In the genomic region with DNA sequence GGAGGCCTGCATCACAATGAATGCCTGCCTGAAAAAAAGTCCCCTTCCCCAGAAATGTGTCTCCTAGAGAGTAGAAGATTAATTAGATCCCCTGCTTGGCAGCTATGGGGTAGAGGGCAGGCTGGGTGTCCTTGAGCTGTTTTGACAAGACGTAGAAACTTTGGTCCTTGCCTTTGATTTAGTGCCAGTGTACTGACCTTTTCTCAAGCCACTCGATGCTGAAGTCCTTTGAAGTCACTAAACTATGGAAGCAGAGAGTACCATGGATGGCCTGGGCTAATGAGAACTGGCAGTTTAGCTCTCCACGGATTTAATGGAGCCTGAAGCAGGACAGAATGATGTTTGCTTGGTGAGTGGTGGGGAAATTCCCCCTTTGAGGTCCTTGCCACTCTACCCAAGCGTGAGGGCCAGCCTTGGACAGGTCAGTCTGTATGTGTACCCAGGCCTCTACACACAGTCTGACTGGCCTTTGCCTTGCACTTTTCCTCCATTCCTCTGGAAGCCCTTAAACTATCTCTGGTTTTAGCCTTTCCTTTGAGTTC, we compare ENCODE assay signal across 23 mouse cellular contexts.
DNase-seq lines count a peak whose midpoint lies in the region; ATAC-seq and TF ChIP-seq lines count a peak whose summit lies in the region.
"Had no signal": no experiment of that assay in that cellular context is flagged by ENCODE, and none has a peak within 500 bp of the region (broad histone marks: within the 10 kb centered on the region; RNA-seq: fewer than 3 reads in every experiment).

No protein-coding gene starts in this region.

- no peak overlapping the region for H3K4me2 ChIP-seq in heart, embryonic 15.5 days
- H3K4me2 ChIP-seq in kidney, postnatal 0 days (ENCODE audit: low read length) = no peak overlapping the region
- H3K4me2 ChIP-seq: limb, embryonic 12.5 days; liver, embryonic 12.5 days; midbrain, embryonic 11.5 days; neural tube, embryonic 12.5 days had no signal

- H3K36me3 ChIP-seq in heart, embryonic 15.5 days = no peaks in the 10 kb centered on the region
- H3K36me3 ChIP-seq in kidney, postnatal 0 days (ENCODE audit: insufficient read depth, low read length) = no peaks in the 10 kb centered on the region
- H3K36me3 ChIP-seq: hindbrain, embryonic 10.5 days; neural tube, embryonic 12.5 days had no signal

- H3K9me3 ChIP-seq in heart, embryonic 15.5 days (replicated peaks) = no peaks in the 10 kb centered on the region
- H3K9me3 ChIP-seq in kidney, postnatal 0 days (replicated peaks; ENCODE audit: low read length) = no peaks in the 10 kb centered on the region
- H3K9me3 ChIP-seq: forebrain, embryonic 10.5 days; hindbrain, embryonic 10.5 days; limb, embryonic 12.5 days; liver, embryonic 12.5 days; neural tube, embryonic 12.5 days had no signal

- no peak for TF ChIP-seq CTCF in kidney, postnatal 0 days (IDR thresholded peaks at IDR 0.05; ENCODE audit: low read depth)

- DNase-seq in adrenal gland, postnatal 14 days = peak; percentile 35
- no peak for DNase-seq in adrenal gland, adult 18-20 months (ENCODE audit: low spot score in 2 of 2)
- no peak for DNase-seq in heart, adult 11 months
- DNase-seq in kidney, postnatal 0 days (ENCODE audit: low spot score) = peak; percentile 35
- no peak for DNase-seq in kidney, adult 11 months
- DNase-seq in lung, postnatal 10 days = peak; percentile 14
- DNase-seq: cerebellum, adult 11-12 months; cerebellum, postnatal 14 days; embryo, embryonic 11 days; forebrain, postnatal 0 days; gastrocnemius, postnatal 36 days; right cerebral cortex, postnatal 4 days; thymus, adult 2 months had no signal

- 44% methylated on average over 4 of the region's 4 CpGs for WGBS in heart, embryonic 15.5 days
- WGBS in kidney, postnatal 0 days = 50% methylated on average over 4 of the region's 4 CpGs

- H3K4me1 ChIP-seq in heart, embryonic 15.5 days (replicated peaks) = peaks cover 5% of the 10 kb centered on the region; the same call in 1 of the 2 replicates
- no peaks in the 10 kb centered on the region for H3K4me1 ChIP-seq in kidney, postnatal 0 days (replicated peaks; ENCODE audit: insufficient read depth, low read length)
- H3K4me1 ChIP-seq: forebrain, embryonic 10.5 days; hindbrain, embryonic 10.5 days; limb, embryonic 12.5 days; liver, embryonic 12.5 days; neural tube, embryonic 12.5 days had no signal

- no peak for ATAC-seq in heart, embryonic 15.5 days (replicated peaks; ENCODE audit: insufficient number of reproducible peaks, insufficient read depth, low FRiP score, low read depth)
- ATAC-seq in kidney, postnatal 0 days (replicated peaks; ENCODE audit: low FRiP score, low read depth) = no peak
- ATAC-seq: forebrain, postnatal 0 days; hindbrain, postnatal 0 days; intestine, postnatal 0 days; liver, embryonic 12.5 days had no signal

- peak overlapping the region; percentile 73 for H3K27ac ChIP-seq in heart, embryonic 15.5 days
- no peak overlapping the region for H3K27ac ChIP-seq in kidney, postnatal 0 days
- H3K27ac ChIP-seq: forebrain, embryonic 10.5 days; hindbrain, embryonic 10.5 days; hindbrain, postnatal 0 days; limb, embryonic 12.5 days; liver, embryonic 12.5 days; neural tube, embryonic 12.5 days had no signal

- H3K4me3 ChIP-seq in heart, embryonic 15.5 days = no peak overlapping the region
- no peak overlapping the region for H3K4me3 ChIP-seq in kidney, postnatal 0 days (replicated peaks; ENCODE audit: low read depth, low read length)
- H3K4me3 ChIP-seq: forebrain, embryonic 10.5 days; hindbrain, embryonic 10.5 days; limb, embryonic 12.5 days; liver, embryonic 12.5 days; neural tube, embryonic 12.5 days had no signal

- no peaks in the 10 kb centered on the region for H3K27me3 ChIP-seq in heart, embryonic 15.5 days
- no peaks in the 10 kb centered on the region for H3K27me3 ChIP-seq in kidney, postnatal 0 days (ENCODE audit: insufficient read depth, low read length)
- H3K27me3 ChIP-seq: CH12.LX; liver, embryonic 12.5 days; neural tube, embryonic 12.5 days had no signal

- H3K9ac ChIP-seq in heart, embryonic 15.5 days = no peak overlapping the region
- H3K9ac ChIP-seq in kidney, postnatal 0 days (ENCODE audit: low read depth, low read length) = no peak overlapping the region
- H3K9ac ChIP-seq: forebrain, postnatal 0 days; limb, embryonic 12.5 days; liver, embryonic 12.5 days; neural tube, embryonic 12.5 days had no signal

Comparison
In these comparisons a context has a peak if more than half of its experiments do, and no peak if none do; other contexts are left out.
1. DNase-seq: peak in adrenal gland, postnatal 14 days (single experiment), kidney, postnatal 0 days (single experiment) and lung, postnatal 10 days (single experiment); none in adrenal gland, adult 18-20 months (0 of 2), heart, adult 11 months (single experiment) and kidney, adult 11 months (single experiment).